Mouse (Mus musculus) embryonic facial prominence, embryonic 13.5 days (tissue): ENCODE measurements around the gene Nek8. TPM values are rescaled to one million over a fixed set of nuclear protein-coding genes. Genes with fewer than 3 reads are reported as not detected.

ENCODE experiments used
- ATAC-seq: fragments of 200-750 bp; cut with Nextera tagmentation; 2 replicates; pipeline ENCODE4 v1.8.0; 2017; ENCODE audit warnings: low read depth; ENCODE audit not compliant: insufficient number of reproducible peaks, insufficient read depth, low FRiP score, low TSS enrichment
- H3K27ac ChIP-seq: fragments of 300-500 bp; sonication (generic); 2 replicates; pipeline ENCODE4 v1.5.1; 2015; ENCODE audit warnings: moderate library complexity, mild to moderate bottlenecking, inconsistent platforms
- H3K27me3 ChIP-seq: fragments of 300-500 bp; sonication (generic); 2 replicates; pipeline ENCODE4 v1.6.1; 2015; ENCODE audit warnings: mild to moderate bottlenecking, inconsistent platforms
- H3K36me3 ChIP-seq: fragments of 300-500 bp; sonication (generic); 2 replicates; pipeline ENCODE4 v1.6.1; 2015; ENCODE audit warnings: mild to moderate bottlenecking, inconsistent platforms
- H3K4me1 ChIP-seq: fragments of 300-500 bp; sonication (generic); 2 replicates; pipeline ENCODE4 v1.6.1; 2015; ENCODE audit warnings: inconsistent platforms
- H3K4me2 ChIP-seq: fragments of 300-500 bp; sonication (generic); 2 replicates; pipeline ENCODE4 v1.6.1; 2015; ENCODE audit warnings: moderate library complexity, mild to moderate bottlenecking, inconsistent platforms
- H3K4me3 ChIP-seq: fragments of 300-500 bp; sonication (generic); 2 replicates; pipeline ENCODE4 v1.5.1; 2015; ENCODE audit warnings: mild to moderate bottlenecking, inconsistent platforms
- H3K9ac ChIP-seq: fragments of 300-500 bp; sonication (generic); 2 replicates; pipeline ENCODE4 v1.6.1; 2015; ENCODE audit warnings: mild to moderate bottlenecking, inconsistent platforms
- H3K9me3 ChIP-seq: fragments of 300-500 bp; sonication (generic); 2 replicates; pipeline ENCODE4 v1.6.1; 2016; ENCODE audit warnings: inconsistent platforms
- WGBS: fragments of 180-500 bp; shearing (Covaris S2); methylation state at CpG from one replicate; pipeline ENCODE4 v1.1.7; 2015; ENCODE audit warnings: mixed read lengths; 5-methylcytosine and 5-hydroxymethylcytosine counted together
- polyA plus RNA-seq: library from polyadenylated mRNA; unstranded; fragments of >200 nt; fragmentation: Nextera tagmentation; extraction: Ambion mirVana; gene quantifications from 2 replicates; pipeline ENCODE4 v1.2.1, GENCODE M21; 2015

The Nek8 gene
- polyA plus RNA-seq, 1 experiment from 2014 or later: 18.1 TPM

DNA sequence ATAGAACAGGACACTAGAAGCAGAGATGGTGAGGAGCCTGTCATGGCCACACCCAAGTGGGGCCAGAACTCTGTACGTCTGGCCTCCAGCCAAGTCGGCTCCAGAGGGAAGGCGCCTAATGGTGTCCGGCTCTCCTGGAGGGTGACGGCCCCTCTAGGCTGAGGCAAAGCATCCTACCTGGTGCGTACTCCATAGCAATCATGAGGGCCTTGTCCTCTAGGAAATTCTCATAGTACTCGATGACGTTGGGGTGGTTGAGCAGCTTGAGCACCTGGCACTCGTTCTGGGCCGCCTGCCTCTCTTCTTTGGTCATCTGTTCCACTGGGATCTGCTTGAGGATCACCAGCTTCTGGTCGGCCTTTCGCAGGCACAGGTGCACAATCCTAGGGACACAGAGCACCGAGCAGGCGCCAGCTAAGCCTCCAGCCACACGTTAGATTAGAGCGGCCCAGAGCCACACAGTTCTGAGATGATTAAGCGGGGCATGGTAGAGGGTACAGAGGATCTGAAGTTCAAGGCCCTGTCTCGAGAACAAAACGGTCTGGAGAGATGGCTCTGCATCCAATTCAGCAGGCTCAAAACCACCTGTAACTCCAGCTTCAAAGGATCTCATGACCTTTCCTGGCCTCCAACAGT lies 3.6 kb downstream of the Nek8 start:
- Histone ChIP-seq H3K4me2 (no peak overlapping the region), H3K27ac (no peak overlapping the region), H3K9ac (peak overlapping the region; percentile 2; the same call in 1 of the 2 replicates), H3K27me3 (no peaks in the 10 kb centered on the region), H3K9me3 (no peaks in the 10 kb centered on the region), H3K4me1 (peaks cover 21% of the 10 kb centered on the region), H3K36me3 (0 out of 2 replicates have a peak, but pooled peaks cover 6% of the 10 kb centered on the region), H3K4me3 (no peak overlapping the region)
- WGBS: 80% methylated on average over 19 of the region's 19 CpGs
- no peak for ATAC-seq

DNA sequence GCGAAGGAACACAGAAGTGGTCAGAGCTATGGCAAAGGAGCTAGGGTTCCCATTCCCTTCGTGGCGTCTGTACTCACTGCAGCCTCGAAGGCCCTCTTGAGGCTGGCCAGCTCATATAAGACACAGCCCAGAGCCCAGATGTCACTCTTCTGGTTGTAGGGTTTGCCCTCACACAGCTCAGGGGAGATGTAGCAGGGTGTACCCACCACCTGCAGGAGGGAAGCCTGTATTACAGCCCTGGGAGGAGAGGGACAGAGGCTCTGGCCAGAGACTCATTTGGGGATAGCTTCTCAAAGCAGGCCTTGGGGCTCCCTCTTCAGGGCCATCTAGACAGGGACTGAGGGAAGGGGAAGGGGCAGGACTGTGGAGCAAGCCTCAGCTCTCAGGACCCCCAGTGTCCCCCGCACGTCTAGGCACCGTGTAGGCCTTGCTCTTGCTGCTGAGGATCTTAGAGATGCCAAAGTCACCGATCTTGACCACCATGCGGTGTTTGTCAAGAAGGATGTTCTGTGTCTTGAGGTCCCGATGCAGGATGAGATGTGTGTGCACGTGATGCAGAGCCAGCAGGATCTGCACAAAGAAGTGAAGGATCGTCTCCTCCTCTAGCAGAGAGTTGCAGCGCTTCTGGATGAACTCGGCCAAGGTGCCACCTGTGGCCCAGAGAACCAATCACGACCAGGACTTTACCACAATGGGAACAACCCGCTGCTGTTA lies 4.3 kb downstream of the Nek8 start:
- Histone ChIP-seq H3K4me1 (peaks cover 15% of the 10 kb centered on the region), H3K4me2 (no peak overlapping the region), H3K9ac (no peak overlapping the region; the same call in 1 of the 2 replicates), H3K36me3 (0 out of 2 replicates have a peak, but pooled peaks cover 6% of the 10 kb centered on the region), H3K27ac (no peak overlapping the region), H3K9me3 (no peaks in the 10 kb centered on the region), H3K4me3 (no peak overlapping the region), H3K27me3 (no peaks in the 10 kb centered on the region)
- WGBS: 82% methylated on average over 16 of the region's 16 CpGs
- no peak for ATAC-seq

DNA sequence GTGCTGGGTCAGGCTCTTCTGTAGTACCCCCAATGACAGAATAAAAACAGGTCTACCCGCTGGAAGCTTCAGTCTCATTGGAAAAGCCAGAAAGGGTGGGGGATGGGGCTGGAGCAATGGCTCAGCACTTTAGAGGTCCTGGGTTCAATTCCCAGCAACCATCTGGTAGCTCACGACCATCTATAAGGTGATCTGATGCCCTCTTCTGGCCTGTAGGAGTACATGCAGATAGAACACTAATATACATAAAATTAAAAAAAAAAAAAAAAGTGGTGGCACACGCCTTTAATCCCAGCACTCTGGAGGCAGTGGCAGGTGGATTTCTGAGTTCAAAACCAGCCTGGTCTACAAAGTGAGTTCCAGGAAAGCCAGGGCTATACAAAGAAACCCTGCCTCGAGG lies 5.1 kb downstream of the Nek8 start:
- H3K27ac ChIP-seq: no peak overlapping the region
- no peak overlapping the region for H3K4me2 ChIP-seq
- H3K36me3 ChIP-seq: 0 out of 2 replicates have a peak, but pooled peaks cover 6% of the 10 kb centered on the region
- WGBS: 79% methylated on average over 4 of the region's 4 CpGs
- no peaks in the 10 kb centered on the region for H3K27me3 ChIP-seq
- no peak for ATAC-seq
- peaks cover 18% of the 10 kb centered on the region for H3K4me1 ChIP-seq
- H3K4me3 ChIP-seq: no peak overlapping the region
- H3K9ac ChIP-seq: no peak overlapping the region
- no peaks in the 10 kb centered on the region for H3K9me3 ChIP-seq

DNA sequence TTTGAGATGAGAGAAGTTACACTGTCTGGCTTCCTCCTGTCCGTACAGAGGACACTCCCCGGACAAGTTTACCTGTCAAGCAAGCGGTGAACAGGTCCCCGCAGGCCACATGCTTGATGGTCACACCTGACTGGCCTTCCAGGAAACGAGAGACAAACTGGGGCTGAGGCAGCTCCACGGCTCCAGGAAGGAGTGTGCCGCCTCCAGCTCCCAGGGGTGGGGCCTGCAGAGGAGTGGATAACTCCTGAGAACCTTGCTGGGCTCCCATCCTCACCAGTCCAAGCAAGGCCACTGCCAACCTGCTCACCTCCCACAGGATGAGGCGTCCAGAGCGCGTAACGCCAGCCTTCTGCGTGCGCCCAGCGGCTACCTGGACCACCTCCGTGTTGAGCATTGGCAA lies 6.2 kb downstream of the Nek8 start:
- 88% methylated on average over 15 of the region's 15 CpGs for WGBS
- ATAC-seq: no peak
- no peaks in the 10 kb centered on the region for H3K9me3 ChIP-seq

DNA sequence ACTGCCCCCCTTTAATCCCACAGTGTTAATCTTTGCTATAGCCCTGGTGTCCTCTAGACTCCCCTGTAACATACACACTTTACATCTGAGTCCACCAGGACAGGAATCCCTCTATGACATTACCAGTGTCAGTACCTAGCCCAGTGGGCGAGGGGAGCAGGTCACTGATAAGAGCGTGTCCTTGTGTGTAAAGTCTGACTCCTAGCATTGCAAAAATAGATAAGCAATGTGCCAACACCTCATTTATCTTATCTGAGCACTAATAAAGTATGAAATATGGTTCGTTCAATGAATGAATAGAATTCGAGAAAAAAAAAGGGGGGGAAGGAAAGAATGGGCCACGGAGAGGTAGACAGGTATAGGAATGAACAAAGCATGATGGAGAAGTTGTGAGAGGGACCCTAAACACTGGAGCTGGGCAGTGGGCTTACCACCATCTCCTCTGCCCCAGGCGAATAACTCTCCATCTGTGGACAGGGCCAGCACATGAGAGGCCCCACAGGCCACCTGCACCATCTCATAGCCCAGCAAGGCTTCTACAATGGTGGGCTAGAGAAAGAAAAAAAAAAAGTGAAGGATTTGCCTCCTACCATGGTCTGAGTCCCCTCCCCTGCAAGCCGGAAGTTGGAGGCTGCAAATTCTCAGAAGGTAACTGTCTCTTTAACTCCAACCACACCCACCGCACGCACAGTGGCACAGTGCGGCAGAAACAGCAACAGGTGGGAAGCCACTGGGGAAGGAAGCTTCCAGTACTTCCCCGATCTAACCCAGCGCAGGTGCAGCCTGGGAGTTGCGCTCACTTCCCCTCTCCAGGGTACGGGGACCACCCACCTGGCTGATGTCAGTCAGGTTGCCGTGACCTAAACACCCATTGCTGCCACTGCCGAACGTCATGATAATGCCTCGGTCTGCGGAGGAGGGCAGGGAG lies 7.7 kb downstream of the Nek8 start:
- Histone ChIP-seq H3K4me3 (no peak overlapping the region), H3K27me3 (no peaks in the 10 kb centered on the region), H3K4me1 (peaks cover 18% of the 10 kb centered on the region), H3K27ac (no peak overlapping the region), H3K36me3 (0 out of 2 replicates have a peak, but pooled peaks cover 6% of the 10 kb centered on the region), H3K9me3 (no peaks in the 10 kb centered on the region), H3K4me2 (no peak overlapping the region), H3K9ac (no peak overlapping the region)
- WGBS: 49% methylated on average over 19 of the region's 19 CpGs
- ATAC-seq: no peak

More for the DNA sequence above, 6.2 kb downstream of the Nek8 start:
- Histone ChIP-seq H3K4me1 (peaks cover 21% of the 10 kb centered on the region), H3K27ac (no peak overlapping the region), H3K9ac (no peak overlapping the region), H3K36me3 (0 out of 2 replicates have a peak, but pooled peaks cover 6% of the 10 kb centered on the region), H3K27me3 (no peaks in the 10 kb centered on the region), H3K4me2 (no peak overlapping the region), H3K4me3 (no peak overlapping the region)

DNA sequence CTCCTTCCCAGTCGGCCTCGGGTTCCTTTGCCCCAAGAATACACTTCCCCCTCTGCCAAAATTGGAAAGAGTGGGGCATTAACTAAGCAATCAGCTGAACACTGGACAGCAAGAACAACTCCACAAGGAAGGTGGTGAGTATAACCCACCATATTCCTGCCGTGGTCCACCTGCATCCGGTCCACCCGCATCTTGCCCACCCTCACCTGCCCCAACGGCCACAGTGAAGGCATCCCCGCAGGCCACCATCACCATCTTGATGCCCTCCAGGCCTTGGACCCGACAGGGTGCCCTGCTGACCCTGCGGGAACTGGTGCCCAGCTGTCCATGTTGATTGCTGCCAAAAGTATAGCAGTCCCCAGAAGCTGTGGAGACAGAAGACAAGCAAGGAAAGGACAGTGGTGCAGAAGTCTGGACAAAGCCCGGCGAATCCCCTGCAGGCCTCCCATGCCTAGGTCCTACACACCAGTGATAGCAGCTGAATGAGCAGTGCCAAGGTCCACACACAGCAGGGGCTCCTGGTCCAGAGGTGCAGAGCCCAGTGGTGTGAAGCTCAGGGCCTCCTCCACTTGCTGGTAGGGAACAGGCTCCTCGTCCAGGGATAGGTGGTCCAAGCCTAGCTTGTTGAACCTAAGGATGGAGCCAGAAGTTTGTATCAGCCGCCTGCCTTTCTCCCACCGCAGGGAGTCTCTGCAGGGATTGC lies 9.1 kb downstream of the Nek8 start:
- Histone ChIP-seq H3K27ac (no peak overlapping the region), H3K4me1 (peaks cover 32% of the 10 kb centered on the region), H3K4me3 (no peak overlapping the region), H3K9me3 (no peaks in the 10 kb centered on the region), H3K36me3 (peaks cover 18% of the 10 kb centered on the region), H3K27me3 (no peaks in the 10 kb centered on the region), H3K9ac (no peak overlapping the region), H3K4me2 (no peak overlapping the region)
- 82% methylated on average over 14 of the region's 14 CpGs for WGBS
- ATAC-seq: no peak

DNA sequence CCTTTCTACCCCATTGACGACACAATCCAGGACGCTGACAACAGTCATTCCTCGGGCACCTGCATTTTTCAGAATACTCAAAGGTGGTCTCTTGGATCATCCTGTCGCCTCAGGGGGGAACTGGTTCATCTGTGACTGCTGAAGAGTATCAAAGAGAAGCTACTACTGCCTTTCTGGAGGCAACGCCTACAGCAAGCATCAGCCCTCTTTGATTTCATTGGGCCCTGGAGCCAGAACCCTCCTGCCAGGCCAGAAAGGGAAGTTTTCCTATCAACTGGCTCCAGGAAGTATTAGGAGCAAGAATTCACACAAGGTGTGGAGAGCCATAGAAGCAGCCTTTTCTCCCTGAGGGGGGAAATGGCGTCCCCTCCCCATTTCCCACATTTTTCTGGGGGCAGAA lies 9.8 kb downstream of the Nek8 start:
- Histone ChIP-seq H3K9me3 (no peaks in the 10 kb centered on the region), H3K4me1 (peaks cover 38% of the 10 kb centered on the region), H3K9ac (no peak overlapping the region), H3K4me3 (peak overlapping the region; percentile 91; the same call in 1 of the 2 replicates), H3K4me2 (no peak overlapping the region), H3K27me3 (no peaks in the 10 kb centered on the region), H3K36me3 (peaks cover 19% of the 10 kb centered on the region), H3K27ac (no peak overlapping the region; the same call in 1 of the 2 replicates)
- 46% methylated on average over 6 of the region's 6 CpGs for WGBS
- ATAC-seq: no peak

DNA sequence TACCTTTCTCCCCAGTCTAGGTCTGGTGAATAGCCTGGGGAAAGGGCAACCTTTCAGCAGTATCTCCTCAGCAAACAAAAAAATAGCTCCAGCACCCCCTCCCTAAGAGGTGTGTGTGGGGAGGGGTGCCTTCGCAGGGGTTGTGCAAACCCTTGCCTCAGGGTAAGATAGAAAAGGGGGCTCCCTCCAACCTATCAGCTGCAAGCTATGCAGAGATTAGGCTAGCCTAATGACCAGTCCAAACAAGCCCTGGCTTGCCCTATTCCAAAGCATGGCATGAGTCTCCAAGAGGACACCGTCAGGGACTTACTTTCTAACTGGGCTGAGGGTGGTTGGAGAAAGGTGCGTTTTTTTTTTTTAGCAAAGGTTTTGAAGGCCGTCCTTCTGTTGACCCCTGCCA lies 10.3 kb downstream of the Nek8 start:
- Histone ChIP-seq H3K9me3 (no peaks in the 10 kb centered on the region), H3K4me1 (peaks cover 40% of the 10 kb centered on the region), H3K4me2 (peak overlapping the region; percentile 76), H3K36me3 (peaks cover 24% of the 10 kb centered on the region), H3K9ac (peak overlapping the region; percentile 96), H3K27me3 (no peaks in the 10 kb centered on the region), H3K27ac (peak overlapping the region; percentile 99), H3K4me3 (peak overlapping the region; percentile 91)
- WGBS: 36% methylated on average over 4 of the region's 4 CpGs
- no peak for ATAC-seq

DNA sequence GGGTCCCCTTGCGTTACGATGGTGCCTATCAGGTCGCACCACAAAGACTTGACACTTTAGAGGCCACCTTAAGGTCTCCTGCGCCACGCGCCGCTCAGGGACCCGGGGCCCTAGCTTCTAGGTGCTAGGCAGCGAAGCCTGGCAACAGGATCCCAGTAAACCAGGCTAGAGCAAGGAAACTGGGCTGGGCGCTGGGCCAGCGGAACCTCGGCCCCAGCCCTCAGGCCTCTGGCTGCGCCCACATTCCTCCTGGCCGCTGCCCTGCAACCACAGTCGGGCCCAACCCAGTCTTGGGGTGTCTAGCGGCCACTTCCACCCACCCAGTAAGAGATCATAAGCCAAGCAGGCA lies 10.7 kb downstream of the Nek8 start:
- H3K27me3 ChIP-seq: no peaks in the 10 kb centered on the region
- peak overlapping the region; percentile 91 for H3K4me3 ChIP-seq
- peak overlapping the region; percentile 99 for H3K27ac ChIP-seq
- H3K36me3 ChIP-seq: peaks cover 28% of the 10 kb centered on the region
- no peaks in the 10 kb centered on the region for H3K9me3 ChIP-seq
- peaks cover 42% of the 10 kb centered on the region for H3K4me1 ChIP-seq
- peak overlapping the region; percentile 96 for H3K9ac ChIP-seq
- H3K4me2 ChIP-seq: peak overlapping the region; percentile 76
- whole genome bisulfite sequencing: 3% methylated on average over 16 of the region's 16 CpGs
- ATAC-seq: no peak

DNA sequence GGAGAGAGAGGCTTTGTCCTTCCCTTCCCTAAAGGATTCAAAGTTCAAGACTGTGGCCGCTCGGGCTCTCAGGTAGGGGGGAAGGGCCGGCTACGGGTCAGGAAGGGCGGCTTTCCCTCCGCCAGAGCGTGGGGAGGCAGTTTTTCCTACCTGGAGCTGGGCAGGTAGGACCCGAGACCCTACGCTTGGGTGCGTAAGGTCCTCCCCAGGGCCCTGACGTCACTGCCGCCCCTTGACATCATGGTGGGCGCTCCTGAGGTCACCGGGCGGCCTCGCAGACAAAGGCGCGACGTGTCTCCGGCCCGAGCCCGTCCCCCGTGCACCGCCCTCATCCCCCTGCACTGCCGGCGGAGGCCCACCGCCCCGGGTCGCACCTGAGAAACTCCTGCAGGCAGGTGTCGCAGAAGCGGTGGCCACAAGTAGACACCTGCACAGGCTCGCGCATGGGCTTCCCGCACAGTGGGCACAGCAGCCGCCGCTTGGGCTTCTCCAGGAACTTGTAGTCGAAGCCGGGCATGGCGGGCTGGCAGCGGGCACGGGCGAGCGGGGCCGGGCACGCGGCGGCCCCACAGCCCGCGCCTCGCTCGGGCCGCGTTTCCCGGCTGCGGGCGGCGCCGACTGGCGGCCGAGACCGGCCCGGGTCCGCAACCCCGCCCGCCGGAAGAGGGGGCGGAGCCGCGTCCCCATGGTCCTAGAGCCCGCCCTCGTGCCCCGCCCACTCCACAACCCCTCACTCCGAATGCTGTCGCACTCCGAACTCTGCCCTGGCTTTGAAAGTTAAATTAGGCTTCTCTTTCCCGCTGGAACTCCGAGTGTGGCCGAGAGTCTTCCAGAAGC lies 11.3 kb downstream of the Nek8 start, which contains the start of gene Traf4:
Gene Traf4, minus strand, starts transcription at position 666 of the 837 bp plus-strand sequence.
- no peaks in the 10 kb centered on the region for H3K27me3 ChIP-seq
- H3K36me3 ChIP-seq: peaks cover 34% of the 10 kb centered on the region
- no peaks in the 10 kb centered on the region for H3K9me3 ChIP-seq
- peaks cover 46% of the 10 kb centered on the region for H3K4me1 ChIP-seq
- WGBS: under 1% methylated on average over 66 of the region's 78 CpGs
- peak within 1 kb of the TSS; percentile 76 for H3K4me2 ChIP-seq
- peak within 1 kb of the TSS; percentile 91 for H3K4me3 ChIP-seq
- peak within 1 kb of the TSS; percentile 99 for H3K27ac ChIP-seq
- ATAC-seq: peak; percentile 69
- H3K9ac ChIP-seq: peak within 1 kb of the TSS; percentile 96
